Mouse (Mus musculus) testis, adult 2 months (tissue): ENCODE data around the gene Dach1.

Experiments used
- CTCF ChIP-seq: fragments of 200-500 bp; IDR thresholded peaks from 2 replicates; pipeline ENCODE4 v1.5.1; 2012; ENCODE audit warnings: low read depth, mild to moderate bottlenecking, inconsistent platforms, low read length, moderate library complexity; ENCODE audit not compliant: control insufficient read depth, insufficient read depth, insufficient replicate concordance
- POLR2A ChIP-seq: fragments of 200-500 bp; IDR thresholded peaks from 2 replicates; pipeline ENCODE4 v1.6.1; 2012; ENCODE audit warnings: low read depth, mild to moderate bottlenecking, inconsistent platforms, low read length, moderate library complexity; ENCODE audit not compliant: control insufficient read depth

DNA sequence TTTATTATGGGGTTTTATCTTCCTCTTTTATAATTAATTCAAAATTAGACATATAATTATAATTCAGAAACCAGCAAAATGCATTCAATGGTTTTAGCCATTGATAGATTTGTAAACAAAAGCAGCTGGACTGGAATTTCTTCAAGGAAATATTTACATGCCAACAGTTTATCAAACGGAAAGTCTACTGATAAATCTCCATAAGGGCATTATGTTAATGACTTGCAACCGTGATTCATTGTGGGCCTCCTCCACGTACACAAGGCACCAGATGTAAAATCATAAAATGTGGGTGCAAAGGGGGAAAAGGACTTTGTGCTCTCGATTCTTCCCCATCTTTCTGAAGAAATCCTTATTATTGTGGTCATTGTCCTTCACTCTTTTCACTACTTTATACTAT, 426.8 kb downstream of the Dach1 start:
- no peak for TF ChIP-seq CTCF
- no peak for TF ChIP-seq POLR2A
